Mouse (Mus musculus) hindbrain, embryonic 11.5 days (tissue): ENCODE results near the gene 1600002K03Rik. TPM values are rescaled to one million over a fixed set of nuclear protein-coding genes. Genes with fewer than 3 reads are reported as not detected.

Experiments
- polyA plus RNA-seq: library from polyadenylated mRNA; unstranded; fragments of >200 nt; fragmentation: Nextera tagmentation; extraction: Ambion mirVana; gene quantifications from 2 replicates; pipeline ENCODE4 v1.2.1, GENCODE M21; 2014

1600002K03Rik gene
- polyA plus RNA-seq, 1 experiment from 2014 or later, result 7.6 TPM

Other genes with a start within 250 kb of the 1600002K03Rik start
- 4.9 and 9.0 TPM in 2 replicates for gene Arid3a, start 245.9 kb upstream of the 1600002K03Rik start, polyA plus RNA-seq
- 94.7 and 102 TPM in 2 replicates for gene Wdr18, start 212.8 kb upstream of the 1600002K03Rik start, polyA plus RNA-seq
- gene Grin3b, start 202.2 kb upstream of the 1600002K03Rik start, polyA plus RNA-seq, result 0.29 and 0.49 TPM in 2 replicates
- 14.6 and 16.1 TPM in 2 replicates for gene Tmem259, start 188.6 kb upstream of the 1600002K03Rik start, polyA plus RNA-seq
- gene Cnn2, start 184.4 kb upstream of the 1600002K03Rik start, polyA plus RNA-seq, result 180 and 221 TPM in 2 replicates
- gene Abca7, start 176.4 kb upstream of the 1600002K03Rik start, polyA plus RNA-seq, result 2.6 TPM in 2 replicates
- gene Arhgap45, start 156.3 kb upstream of the 1600002K03Rik start, polyA plus RNA-seq, result 4.1 and 4.3 TPM in 2 replicates
- gene Polr2e, start 133.1 kb upstream of the 1600002K03Rik start, polyA plus RNA-seq, result 215 and 222 TPM in 2 replicates
- 543 and 552 TPM in 2 replicates for gene Gpx4, start 125.8 kb upstream of the 1600002K03Rik start, polyA plus RNA-seq
- 8.0 and 9.5 TPM in 2 replicates for gene Sbno2, start 67.4 kb upstream of the 1600002K03Rik start, polyA plus RNA-seq
- gene Stk11, start 57.1 kb upstream of the 1600002K03Rik start, polyA plus RNA-seq, result 21.3 and 26.8 TPM in 2 replicates
- gene Atp5d, start 34.3 kb upstream of the 1600002K03Rik start, polyA plus RNA-seq, result 364 and 371 TPM in 2 replicates
- 15.1 and 16.7 TPM in 2 replicates for gene Cbarp, start 32.1 kb upstream of the 1600002K03Rik start, polyA plus RNA-seq
- gene Midn, start 24.7 kb upstream of the 1600002K03Rik start, polyA plus RNA-seq, result 66.7 and 67.1 TPM in 2 replicates
- gene Cirbp, start 7.0 kb upstream of the 1600002K03Rik start, polyA plus RNA-seq, result 83.4 and 90.4 TPM in 2 replicates
- gene Efna2, start 6.5 kb downstream of the 1600002K03Rik start, polyA plus RNA-seq, result 24.8 and 34.2 TPM in 2 replicates
- gene Mum1, start 53.5 kb downstream of the 1600002K03Rik start, polyA plus RNA-seq, result 49.4 and 57.3 TPM in 2 replicates
- gene Ndufs7, start 76.2 kb downstream of the 1600002K03Rik start, polyA plus RNA-seq, result 242 and 245 TPM in 2 replicates
- gene Gamt, start 88.1 kb downstream of the 1600002K03Rik start, polyA plus RNA-seq, result 30.3 and 30.4 TPM in 2 replicates
- gene Dazap1, start 88.5 kb downstream of the 1600002K03Rik start, polyA plus RNA-seq, result 46.8 and 47.3 TPM in 2 replicates
- gene Rps15, start 119.5 kb downstream of the 1600002K03Rik start, polyA plus RNA-seq, result 798 TPM in 2 replicates
- 74.4 and 101 TPM in 2 replicates for gene Apc2, start 123.0 kb downstream of the 1600002K03Rik start, polyA plus RNA-seq
- 32.9 and 34.9 TPM in 2 replicates for gene 2310011J03Rik, start 147.6 kb downstream of the 1600002K03Rik start, polyA plus RNA-seq
- 1.1 and 1.8 TPM in 2 replicates for gene Pcsk4, start 156.6 kb downstream of the 1600002K03Rik start, polyA plus RNA-seq
- 3.7 and 3.8 TPM in 2 replicates for gene Reep6, start 157.0 kb downstream of the 1600002K03Rik start, polyA plus RNA-seq
- 0.54 and 0.70 TPM in 2 replicates for gene Adamtsl5, start 175.5 kb downstream of the 1600002K03Rik start, polyA plus RNA-seq
- 0.11 and 0.14 TPM in 2 replicates for gene Plk5, start 183.5 kb downstream of the 1600002K03Rik start, polyA plus RNA-seq
- gene Mex3d, start 214.7 kb downstream of the 1600002K03Rik start, polyA plus RNA-seq, result 13.4 and 14.7 TPM in 2 replicates
- 227 and 240 TPM in 2 replicates for gene Mbd3, start 226.6 kb downstream of the 1600002K03Rik start, polyA plus RNA-seq
- gene Uqcr11, start 233.9 kb downstream of the 1600002K03Rik start, polyA plus RNA-seq, result 466 and 480 TPM in 2 replicates